Mouse (Mus musculus) T-helper 2 cell (primary cell): Measurements from ENCODE around the gene Ccdc12.

ENCODE experiments used
- in situ Hi-C: fragments of 300-600 bp; cut with MboI, MseI; formaldehyde crosslinking; loops from one replicate; pipeline ENCODE4 v1.15.1; 2025; ENCODE audit warnings: high pct_unique_total_duplicates

The Ccdc12 gene

GRCm38 (mm10) chr9:110645219-110645618, 11.1 kb upstream of the Ccdc12 start:
- in situ Hi-C loops, result no loop called here

GRCm38 (mm10) chr9:110649775-110650174, 6.5 kb upstream of the Ccdc12 start:
- in situ Hi-C loops, result no loop called here

DNA sequence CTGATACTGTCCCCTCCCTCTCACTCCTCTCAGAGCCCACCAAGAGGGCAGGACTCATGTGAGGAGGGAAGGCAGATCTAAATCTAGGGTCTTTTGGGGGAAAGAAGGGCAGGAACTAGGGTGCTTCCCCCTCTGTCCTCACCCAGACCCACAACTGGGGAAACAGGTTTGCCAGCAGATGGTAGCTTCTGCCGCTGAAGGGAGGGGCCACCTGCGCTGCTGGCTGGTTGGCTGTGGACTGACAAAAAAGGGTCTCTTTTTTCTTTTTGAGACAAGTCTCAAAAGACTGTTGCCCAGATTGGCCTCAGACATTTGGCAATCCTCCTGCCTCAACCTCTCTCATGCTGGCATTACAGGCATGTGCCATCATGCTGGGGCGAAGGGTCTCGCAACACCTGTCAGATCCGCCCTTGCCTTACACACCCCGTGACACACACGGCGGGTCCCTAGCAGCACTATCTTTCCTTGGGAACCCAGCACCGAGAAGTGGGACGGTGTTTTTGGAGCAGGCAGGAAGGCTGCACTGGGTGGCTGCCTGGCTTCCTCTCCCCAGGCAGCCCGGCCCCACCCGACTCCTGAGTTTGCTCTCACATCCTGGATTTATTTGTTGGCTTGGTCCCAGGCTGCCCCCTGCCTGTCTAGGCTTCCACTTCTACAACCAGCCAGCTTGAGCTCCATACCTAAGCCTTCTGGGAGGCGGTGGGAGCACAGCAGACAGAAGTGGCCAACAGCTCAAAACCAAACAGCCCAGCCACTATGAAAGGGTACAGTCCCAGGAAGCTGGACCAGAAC, 4.2 kb upstream of the Ccdc12 start:
- in situ Hi-C loops, result no loop called here

DNA sequence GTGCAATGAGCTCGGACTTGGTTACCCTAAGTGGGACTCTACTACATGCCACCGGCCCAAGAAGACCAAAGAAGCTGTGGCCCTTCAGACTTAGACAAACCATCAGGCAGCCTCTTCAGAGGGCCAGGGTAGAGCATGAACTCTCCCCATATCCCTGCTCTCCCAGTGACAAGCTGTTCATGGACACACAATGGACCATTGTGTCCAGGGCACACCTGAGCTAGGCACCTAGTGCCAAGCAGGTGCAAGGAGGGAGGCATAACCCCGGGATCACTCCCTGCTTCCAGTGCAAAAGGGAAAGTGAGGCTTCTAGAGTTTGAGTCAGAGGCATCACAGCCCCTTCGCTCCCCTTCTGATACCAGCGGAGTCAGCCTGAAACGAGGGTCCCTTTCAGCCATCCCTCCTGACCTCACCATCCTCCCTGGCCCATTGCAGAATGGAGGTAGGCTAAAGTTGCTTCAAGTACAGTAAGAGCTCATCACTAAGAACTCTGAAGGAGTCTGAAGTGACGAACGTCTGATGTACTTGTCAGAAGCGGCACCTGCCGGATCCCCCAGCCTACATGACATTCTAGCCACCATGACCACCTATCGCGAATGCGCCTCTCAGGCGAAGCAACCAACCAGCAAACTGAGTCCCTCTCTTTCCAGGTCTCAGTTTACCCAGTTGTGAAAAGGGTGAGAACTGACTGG, 3.2 kb upstream of the Ccdc12 start:
- in situ Hi-C loops, result no loop called here

GRCm38 (mm10) chr9:110653655-110654461, 2.4 kb upstream of the Ccdc12 start, which contains the start of gene Nbeal2:
TSS of gene Nbeal2 (minus strand) at chr9:110654161.
- in situ Hi-C loops, result no loop called here

DNA sequence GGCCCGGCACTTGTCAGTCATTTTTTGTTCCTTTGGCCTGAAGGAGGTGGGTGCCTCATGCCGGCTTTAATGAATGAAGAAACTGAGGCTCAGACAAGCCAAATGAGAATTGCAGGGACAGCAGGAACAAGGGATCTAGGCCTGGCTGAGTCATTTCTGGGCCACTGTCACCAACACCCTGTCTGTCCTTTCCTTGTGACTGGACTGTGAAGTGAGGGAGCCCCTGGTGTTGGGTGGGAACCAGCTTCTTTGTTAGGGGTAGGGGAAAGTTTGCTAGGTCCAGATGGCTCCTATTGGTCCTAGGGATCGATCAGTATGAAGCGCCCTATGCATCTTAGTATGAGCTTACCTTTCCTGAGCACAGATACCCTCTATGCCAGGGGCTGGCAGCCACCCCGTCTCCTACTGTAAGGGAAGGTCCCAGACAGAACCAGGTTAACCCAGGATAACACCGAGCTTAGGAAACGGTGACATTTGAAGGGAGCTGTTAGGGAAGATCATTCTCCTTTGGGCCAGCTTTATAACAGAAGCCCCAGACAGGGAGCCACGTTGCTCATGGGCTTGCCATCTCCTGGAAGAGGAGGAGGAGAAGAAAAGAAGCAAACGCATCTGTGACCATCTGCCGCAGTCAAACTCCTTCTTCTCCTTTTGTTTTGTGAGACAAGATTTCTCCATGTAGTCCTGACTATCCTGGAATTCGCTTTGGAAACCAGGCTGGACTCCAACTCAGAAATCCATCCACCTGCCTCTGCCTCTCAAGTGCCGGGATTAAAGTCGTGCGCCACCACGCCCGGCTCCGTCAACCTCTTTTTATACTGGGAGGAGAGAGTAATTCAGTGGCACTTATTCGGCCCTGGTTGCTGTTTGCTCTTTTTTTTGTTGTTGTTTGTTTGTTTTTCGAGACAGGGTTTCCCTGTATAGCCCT, 1.3 kb upstream of the Ccdc12 start:
- in situ Hi-C loops, result no loop called here

DNA sequence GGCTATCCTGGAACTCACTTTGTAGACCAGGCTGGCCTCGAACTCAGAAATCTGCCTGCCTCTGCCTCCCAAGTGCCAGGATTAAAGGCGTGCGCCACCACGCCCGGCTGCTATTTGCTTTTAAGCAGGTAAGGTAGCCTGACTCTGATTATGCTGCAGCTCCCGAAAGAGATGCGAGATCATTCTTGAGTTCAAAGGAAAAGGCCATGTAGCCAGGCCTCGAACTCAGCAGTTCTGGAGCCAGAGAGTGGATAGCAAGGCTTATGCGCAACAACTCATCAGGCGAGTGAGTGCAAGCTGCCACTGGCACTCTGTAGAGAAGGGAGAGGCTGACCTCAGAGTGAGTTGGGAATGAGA, 674 bp upstream of the Ccdc12 start:
- in situ Hi-C loops, result no loop called here

DNA sequence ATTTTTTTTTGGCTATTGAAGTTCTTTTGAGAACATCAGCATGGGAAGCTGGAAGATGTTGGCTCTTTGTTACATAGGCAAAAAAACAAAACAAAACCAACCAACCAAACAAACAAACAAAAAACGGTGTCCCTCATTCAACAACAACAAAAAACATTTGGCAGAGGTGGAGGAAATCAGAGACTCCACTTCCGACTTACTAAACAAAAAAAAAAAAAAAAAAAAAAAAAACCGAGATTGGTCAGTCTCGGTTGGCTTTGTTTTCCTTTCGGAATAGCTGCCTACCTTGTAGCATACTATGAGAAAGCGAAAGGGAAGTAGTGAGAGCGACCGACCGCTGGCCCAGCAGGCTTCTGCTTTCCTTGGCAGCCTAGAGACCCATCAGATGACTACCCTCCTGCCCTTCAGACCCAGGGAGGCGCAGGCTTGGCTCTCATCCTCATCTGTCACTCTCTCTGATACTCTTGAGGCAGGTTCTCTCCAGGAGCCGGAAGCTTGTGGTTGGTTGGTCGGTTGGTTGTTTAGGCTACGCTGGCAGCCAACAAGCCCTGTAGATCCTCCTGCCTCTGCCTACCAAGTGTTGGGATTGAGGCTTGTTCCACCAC, 1.3 kb downstream of the Ccdc12 start:
- in situ Hi-C loops, result no loop called here

DNA sequence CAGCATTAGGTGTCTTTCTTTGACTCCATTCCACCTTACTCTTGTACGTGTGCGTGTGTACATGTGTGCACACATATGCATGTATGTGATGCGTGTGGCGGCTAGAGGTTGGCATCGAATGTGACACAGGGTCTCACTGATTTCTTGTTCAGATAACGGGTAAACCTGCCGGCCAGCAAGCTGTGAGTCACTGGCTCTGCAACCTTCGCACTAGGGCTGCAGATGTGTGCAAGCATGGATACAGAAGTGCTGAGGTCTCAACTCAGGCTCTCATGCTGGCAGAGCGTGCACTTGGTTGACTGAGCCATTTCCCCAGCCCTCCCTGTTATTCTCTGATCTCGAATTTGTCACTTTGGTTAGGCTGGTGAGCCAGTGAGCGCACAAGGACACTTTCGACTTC, 3.2 kb downstream of the Ccdc12 start:
- in situ Hi-C loops, result no loop called here

DNA sequence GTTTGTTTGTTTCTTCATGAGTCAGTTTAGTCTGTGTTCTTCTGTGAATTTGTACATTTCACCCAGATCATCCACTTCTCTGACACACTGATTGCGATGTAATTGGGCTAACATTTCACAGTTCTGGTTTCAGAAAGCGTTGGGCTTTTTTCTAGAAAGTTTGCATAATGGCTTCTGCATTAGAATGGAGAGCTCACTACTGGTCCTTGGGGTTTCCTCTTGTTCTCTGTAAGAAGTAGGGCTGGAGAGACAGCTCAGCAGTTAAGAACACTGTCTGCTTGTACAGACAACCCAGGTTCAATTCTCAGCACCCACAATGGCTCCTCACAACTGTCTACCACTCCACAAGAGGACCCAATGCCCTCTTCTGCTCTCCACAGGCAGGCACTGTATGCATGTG, 3.9 kb downstream of the Ccdc12 start:
- in situ Hi-C loops, result no loop called here

DNA sequence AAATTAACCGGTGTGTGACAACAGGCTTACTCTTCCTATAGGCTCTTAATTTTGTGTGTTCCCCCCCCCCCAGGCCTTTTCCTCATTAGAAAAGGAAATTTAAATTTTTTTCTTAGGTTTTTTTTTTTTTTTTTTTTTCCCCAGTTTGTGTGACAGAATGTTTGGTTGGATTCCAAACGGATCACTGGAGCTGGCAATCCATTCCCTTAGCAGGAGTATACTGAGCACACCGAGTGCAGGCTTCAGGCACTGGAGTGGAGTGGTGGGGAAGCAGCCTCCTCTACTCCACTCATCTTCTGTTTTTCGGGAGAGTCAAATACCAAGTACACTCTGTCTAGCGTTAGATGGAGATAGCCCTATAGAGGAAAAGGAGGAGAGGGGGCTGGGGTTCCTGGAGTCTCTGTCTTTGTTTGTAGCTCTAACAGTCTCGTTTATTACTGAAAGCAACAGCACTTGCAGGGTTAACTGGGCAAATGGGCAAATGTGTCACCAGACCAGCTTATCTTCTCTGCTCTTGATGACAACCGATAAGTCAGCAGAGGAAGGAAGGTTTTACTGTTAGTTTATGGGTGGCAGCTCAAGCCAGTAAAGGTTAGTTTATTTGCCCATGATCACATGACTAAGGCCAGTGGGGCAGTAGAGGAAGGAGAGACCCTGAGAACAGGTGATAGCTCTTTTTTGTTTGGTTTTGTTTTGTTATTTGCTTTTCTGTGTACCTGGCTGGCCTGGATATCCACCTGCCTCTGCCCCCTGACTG, 4.7 kb downstream of the Ccdc12 start:
- in situ Hi-C loops, result no loop called here

- in situ Hi-C loops, result no loop called here
These were observed 6.5 kb downstream of the Ccdc12 start for GRCm38 (mm10) chr9:110662844-110663243.

DNA sequence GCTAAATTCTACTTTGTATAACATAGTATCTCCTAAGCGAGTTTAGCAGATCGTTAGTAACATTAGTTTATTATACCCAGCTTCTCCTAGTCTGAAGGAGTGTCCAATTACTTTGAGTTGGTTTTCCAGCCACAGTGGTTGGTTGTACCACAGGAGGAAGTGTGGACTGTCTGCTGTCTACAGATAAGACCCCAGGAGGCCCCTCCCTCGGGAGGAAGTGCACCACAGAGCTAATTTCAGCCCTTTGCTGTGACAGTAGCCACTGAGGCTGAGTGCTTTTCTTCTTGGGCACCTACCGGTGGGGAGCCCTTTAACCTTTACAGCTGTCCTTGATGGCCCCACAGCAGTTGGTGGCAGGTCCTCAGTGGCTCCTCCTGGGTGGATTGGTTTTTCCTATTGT, 9.6 kb downstream of the Ccdc12 start:
- in situ Hi-C loops, result loop anchor here (5.0 kb wide), 1 partner anchor 36 kb away; no protein-coding TSS in a partner anchor

GRCm38 (mm10) chr9:110666374-110666773, 10.1 kb downstream of the Ccdc12 start:
- in situ Hi-C loops, result loop anchor here (5.0 kb wide), 1 partner anchor 36 kb away; no protein-coding TSS in a partner anchor

DNA sequence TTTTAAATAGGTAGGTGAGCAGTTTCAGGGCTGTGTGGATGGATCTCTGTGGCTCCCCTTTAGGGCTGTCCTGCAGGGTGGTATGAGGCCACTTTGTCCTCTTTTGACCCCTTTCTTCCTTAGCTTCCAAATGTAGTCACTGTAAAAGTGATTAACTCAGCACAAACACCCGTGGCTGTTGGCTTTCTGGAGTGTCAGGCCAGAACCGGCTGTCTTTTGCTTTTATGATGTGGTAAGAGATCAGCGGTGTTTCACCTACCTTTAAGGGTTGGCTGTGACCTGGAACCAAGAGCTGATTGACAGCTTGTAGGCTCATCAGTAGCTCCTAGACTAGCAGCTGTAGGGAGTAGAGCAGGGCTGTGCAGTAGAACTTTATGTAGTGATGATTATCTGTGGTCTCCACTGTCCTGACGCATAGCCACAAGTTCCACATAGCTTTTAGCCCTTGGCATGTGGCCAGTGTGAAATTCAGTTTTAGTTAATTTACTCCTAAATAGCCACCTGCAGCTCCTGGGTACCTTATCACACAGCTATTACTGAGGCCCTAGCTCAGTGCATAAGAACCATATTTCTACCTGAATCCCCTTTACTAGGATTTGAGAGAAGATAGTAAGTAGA, 11.0 kb downstream of the Ccdc12 start:
- in situ Hi-C loops, result loop anchor here (5.0 kb wide), 1 partner anchor 35 kb away; no protein-coding TSS in a partner anchor

- in situ Hi-C loops, result loop anchor here (5.0 kb wide), 1 partner anchor 34 kb away; no protein-coding TSS in a partner anchor
These were observed 12.4 kb downstream of the Ccdc12 start for GRCm38 (mm10) chr9:110668601-110669293.

DNA sequence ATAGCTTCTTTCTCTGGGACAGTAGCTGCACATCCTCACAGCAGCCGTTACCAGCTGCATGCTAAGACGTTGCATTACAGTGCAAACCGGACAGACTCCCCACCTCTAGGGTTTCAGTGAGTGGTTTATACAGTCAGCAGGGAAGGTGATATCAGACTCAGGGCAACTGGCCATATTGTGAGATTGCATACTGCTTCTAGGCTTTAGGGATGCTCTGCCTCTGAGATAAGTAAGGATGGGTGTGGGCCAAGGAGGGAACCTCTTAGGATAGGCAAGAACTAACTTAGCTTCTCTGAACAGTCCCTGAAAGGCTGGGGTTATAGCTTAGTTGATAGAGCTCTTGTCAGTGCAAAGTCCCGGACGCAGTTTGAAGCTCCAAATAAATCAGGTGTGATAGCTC, 13.5 kb downstream of the Ccdc12 start:
- in situ Hi-C loops, result loop anchor here (5.0 kb wide), 1 partner anchor 33 kb away; no protein-coding TSS in a partner anchor

DNA sequence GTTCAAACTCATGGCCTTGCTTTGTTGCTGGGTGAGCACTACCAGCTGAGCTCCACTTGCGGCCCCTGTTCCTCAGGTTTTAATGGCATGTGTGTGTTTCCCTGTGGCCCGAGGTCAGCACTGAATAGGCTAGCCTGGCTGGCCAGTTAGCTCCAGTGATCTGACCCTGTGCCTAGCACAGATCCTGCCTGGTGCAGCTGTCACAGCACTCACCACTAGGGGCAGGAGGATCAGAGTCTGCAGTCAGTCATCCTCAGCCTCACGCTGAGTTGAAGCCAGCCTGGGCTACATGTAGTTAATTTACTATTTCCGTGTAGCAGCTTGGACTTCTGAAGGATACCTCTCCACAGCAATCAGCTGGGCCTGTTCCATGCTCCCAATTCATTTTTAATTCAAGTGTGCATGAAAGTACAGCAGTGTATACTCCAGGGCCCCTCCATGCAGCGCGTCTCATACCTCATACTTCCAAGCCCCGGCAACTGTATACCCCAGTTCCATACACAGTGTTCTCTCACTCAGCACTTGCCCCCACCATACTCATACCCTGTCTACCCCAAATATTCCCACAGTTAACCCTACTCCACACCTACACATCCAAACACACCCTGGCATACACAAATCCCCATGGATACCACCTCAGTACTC, 16.3 kb downstream of the Ccdc12 start:
- in situ Hi-C loops, result no loop called here
